Mouse (Mus musculus): ENCODE results near the gene Il1rn.

DNA sequence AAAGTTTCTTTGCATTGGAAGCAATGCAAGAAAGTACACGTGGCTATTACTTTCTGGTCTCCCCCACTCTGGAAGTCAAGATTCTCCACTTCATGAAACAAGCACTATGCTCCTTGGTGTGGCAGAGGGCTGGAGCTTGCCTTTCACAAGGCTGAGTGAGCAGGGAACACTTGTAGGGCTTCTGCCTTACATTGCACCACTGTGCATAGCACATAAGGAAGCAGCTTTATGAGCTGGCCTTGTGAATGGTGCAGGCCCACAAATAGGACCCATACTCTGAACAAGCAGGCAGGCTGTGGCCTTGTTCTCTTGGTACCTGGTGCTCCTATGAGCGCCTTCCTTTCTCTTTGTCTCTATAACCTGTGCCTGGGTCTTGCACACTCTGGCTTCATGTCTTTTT, 56.6 kb downstream of the Il1rn start:
- no peak for TF ChIP-seq CTCF (conservative IDR thresholded peaks at IDR 0.05; ENCODE audit: insufficient read depth, insufficient read length, low read depth, low read length)
- TF ChIP-seq POLR2A (IDR thresholded peaks at IDR 0.05; ENCODE audit: low read depth, low read length) = no peak
